Mouse (Mus musculus) bone marrow, adult 2 months (tissue): ENCODE results near the gene Strn4.

Source experiments
- CTCF ChIP-seq: fragments of 200-500 bp; IDR thresholded peaks from 2 replicates; pipeline ENCODE4 v1.5.1; 2011; ENCODE audit warnings: low read length, control low read depth; ENCODE audit not compliant: control insufficient read depth, insufficient read depth
- POLR2A ChIP-seq: fragments of 200-500 bp; IDR thresholded peaks from 2 replicates; pipeline ENCODE4 v1.6.1; 2011; ENCODE audit warnings: low read depth, mild to moderate bottlenecking, control low read depth, low read length, borderline replicate concordance; ENCODE audit not compliant: control insufficient read depth

GRCm38 (mm10) chr7:16819794-16820193, 4.1 kb downstream of the Strn4 start:
- TF ChIP-seq CTCF, result no peak
- no peak for TF ChIP-seq POLR2A
